Mouse (Mus musculus): ENCODE data around the gene Gphb5. TPM values are rescaled to one million over a fixed set of nuclear protein-coding genes. Genes with fewer than 3 reads are reported as not detected.
"Not testable (repeated sequence)": the region's sequence is repeated elsewhere in the genome, so short reads cannot be mapped to it uniquely, and the experiment has no call there.

Gene Gphb5
- not detected for total RNA-seq (2021)
- long read RNA-seq, experiment 1: 0 reads
- long read RNA-seq, experiment 2: 0 reads

GRCm38 (mm10) chr12:75416681-75417080 lies at the start of gene Gphb5:
Gene Gphb5, minus strand, starts transcription at chr12:75416781.
- DNase-seq: no peak
- intact Hi-C loops (cut with DNase I): no loop called here

- no peak for DNase-seq
- intact Hi-C loops (cut with DNase I): loop anchor here (5.0 kb wide), 3 partner anchors 106 to 306 kb away; partner anchors contain the start of gene Ppp2r5e
These were observed 49.6 kb upstream of the Gphb5 start for GRCm38 (mm10) chr12:75466206-75466605.

GRCm38 (mm10) chr12:75464016-75464769 lies 47.6 kb upstream of the Gphb5 start:
- DNase-seq: peak in 1 of 2 experiments; percentile 19
- intact Hi-C loops (cut with DNase I): loop anchor here (2.0 kb wide), 1 partner anchor 193 kb away; no protein-coding TSS in a partner anchor

- DNase-seq: no peak
- intact Hi-C loops (cut with DNase I): no loop called here
These were observed 44.0 kb upstream of the Gphb5 start for GRCm38 (mm10) chr12:75460561-75460960.

GRCm38 (mm10) chr12:75459656-75460055 lies 43.1 kb upstream of the Gphb5 start:
- no peak for DNase-seq
- intact Hi-C loops (cut with DNase I): no loop called here

- DNase-seq: no peak
- intact Hi-C loops (cut with DNase I): no loop called here
These were observed 36.9 kb upstream of the Gphb5 start for GRCm38 (mm10) chr12:75453441-75453840.

GRCm38 (mm10) chr12:75453027-75453426 lies 36.4 kb upstream of the Gphb5 start:
- no peak for DNase-seq
- intact Hi-C loops (cut with DNase I): no loop called here

- no peak for DNase-seq
- intact Hi-C loops (cut with DNase I): no loop called here
These were observed 34.0 kb upstream of the Gphb5 start for GRCm38 (mm10) chr12:75450592-75450991.

GRCm38 (mm10) chr12:75450011-75450410 lies 33.4 kb upstream of the Gphb5 start:
- no peak for DNase-seq
- intact Hi-C loops (cut with DNase I): no loop called here

- DNase-seq: no peak
- intact Hi-C loops (cut with DNase I): loop anchor here (5.0 kb wide), 1 partner anchor 167 kb away; no protein-coding TSS in a partner anchor
These were observed 32.9 kb upstream of the Gphb5 start for GRCm38 (mm10) chr12:75449475-75449966.

GRCm38 (mm10) chr12:75448921-75449320 lies 32.3 kb upstream of the Gphb5 start:
- intact Hi-C loops (cut with DNase I): loop anchor here (5.0 kb wide), 1 partner anchor 167 kb away; no protein-coding TSS in a partner anchor
- DNase-seq: peak; percentile 33 to 34

GRCm38 (mm10) chr12:75446245-75446644 lies 29.7 kb upstream of the Gphb5 start:
- intact Hi-C loops (cut with DNase I): loop anchor here (5.0 kb wide), 1 partner anchor 164 kb away; no protein-coding TSS in a partner anchor
- DNase-seq: no peak

- intact Hi-C loops (cut with DNase I): not testable (repeated sequence)
These were observed 15.8 kb upstream of the Gphb5 start for GRCm38 (mm10) chr12:75432400-75432799.

GRCm38 (mm10) chr12:75429685-75430396 lies 13.3 kb upstream of the Gphb5 start:
- intact Hi-C loops (cut with DNase I): no loop called here
- no peak for DNase-seq

More at GRCm38 (mm10) chr12:75432400-75432799, 15.8 kb upstream of the Gphb5 start:
- DNase-seq: not testable (repeated sequence)

- DNase-seq: no peak
- intact Hi-C loops (cut with DNase I): no loop called here
These were observed 12.1 kb upstream of the Gphb5 start for GRCm38 (mm10) chr12:75428719-75429118.

GRCm38 (mm10) chr12:75425882-75426281 lies 9.3 kb upstream of the Gphb5 start:
- no peak for DNase-seq
- intact Hi-C loops (cut with DNase I): no loop called here

- intact Hi-C loops (cut with DNase I): no loop called here
- no peak for DNase-seq
These were observed 8.2 kb upstream of the Gphb5 start for GRCm38 (mm10) chr12:75424817-75425216.

- no peak for DNase-seq
- intact Hi-C loops (cut with DNase I): no loop called here
These were observed 7.8 kb upstream of the Gphb5 start for GRCm38 (mm10) chr12:75424359-75424758.

GRCm38 (mm10) chr12:75414991-75415390 lies 1.6 kb downstream of the Gphb5 start:
- intact Hi-C loops (cut with DNase I): no loop called here
- DNase-seq: no peak

GRCm38 (mm10) chr12:75412964-75413363 lies 3.6 kb downstream of the Gphb5 start:
- no peak for DNase-seq
- intact Hi-C loops (cut with DNase I): no loop called here

GRCm38 (mm10) chr12:75397077-75397476 lies 19.5 kb downstream of the Gphb5 start:
- DNase-seq: no peak
- intact Hi-C loops (cut with DNase I): no loop called here
